Mouse (Mus musculus): ENCODE data around the gene Farsb.

DNA sequence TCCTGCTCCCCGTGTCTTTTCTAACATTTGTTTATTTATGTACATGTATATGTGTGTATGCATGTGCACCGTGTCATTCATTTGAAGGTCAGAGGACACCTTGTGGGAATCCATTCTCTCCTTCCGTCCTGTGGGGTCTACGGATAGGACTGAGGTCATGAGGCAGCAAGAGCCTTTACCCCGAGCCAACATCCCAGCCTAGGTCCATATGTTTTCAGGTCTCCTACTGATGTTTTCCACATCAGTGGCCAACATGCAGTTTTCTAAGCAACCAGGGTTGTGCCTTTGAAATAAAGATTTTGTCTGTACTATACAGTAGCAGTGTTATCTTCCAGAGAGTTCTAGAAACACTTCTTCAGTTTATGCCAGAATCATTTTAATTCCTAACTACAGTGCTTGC is 114.9 kb downstream of the Farsb start:
- TF ChIP-seq GATA1 (IDR thresholded peaks at IDR 0.05; ENCODE audit: borderline replicate concordance, low read length) (no peak), FLI1 (IDR thresholded peaks at IDR 0.05; ENCODE audit: low read length) (no peak)

Data from megakaryocyte, embryonic 14.5 days (primary cell).